Mouse (Mus musculus) gastrocnemius, postnatal 14 days (tissue): ENCODE measurements at regions not wholly inside any gene's neighbourhood (a gene's known extent, or its start where the extent isn't known, plus 50 kb on each side); places are given as distances from the start of the nearest gene placed in this dataset.

ENCODE experiments used
- DNase-seq: peaks from one replicate; pipeline ENCODE4 v3.0.0; 2021; ENCODE audit warnings: mixed read lengths
- intact Hi-C: fragments of 180-260 bp; cut with DNase I; formaldehyde crosslinking; loops from one replicate; pipeline ENCODE4 v1.15.1; 2025; ENCODE audit warnings: low total_unique reads

DNA sequence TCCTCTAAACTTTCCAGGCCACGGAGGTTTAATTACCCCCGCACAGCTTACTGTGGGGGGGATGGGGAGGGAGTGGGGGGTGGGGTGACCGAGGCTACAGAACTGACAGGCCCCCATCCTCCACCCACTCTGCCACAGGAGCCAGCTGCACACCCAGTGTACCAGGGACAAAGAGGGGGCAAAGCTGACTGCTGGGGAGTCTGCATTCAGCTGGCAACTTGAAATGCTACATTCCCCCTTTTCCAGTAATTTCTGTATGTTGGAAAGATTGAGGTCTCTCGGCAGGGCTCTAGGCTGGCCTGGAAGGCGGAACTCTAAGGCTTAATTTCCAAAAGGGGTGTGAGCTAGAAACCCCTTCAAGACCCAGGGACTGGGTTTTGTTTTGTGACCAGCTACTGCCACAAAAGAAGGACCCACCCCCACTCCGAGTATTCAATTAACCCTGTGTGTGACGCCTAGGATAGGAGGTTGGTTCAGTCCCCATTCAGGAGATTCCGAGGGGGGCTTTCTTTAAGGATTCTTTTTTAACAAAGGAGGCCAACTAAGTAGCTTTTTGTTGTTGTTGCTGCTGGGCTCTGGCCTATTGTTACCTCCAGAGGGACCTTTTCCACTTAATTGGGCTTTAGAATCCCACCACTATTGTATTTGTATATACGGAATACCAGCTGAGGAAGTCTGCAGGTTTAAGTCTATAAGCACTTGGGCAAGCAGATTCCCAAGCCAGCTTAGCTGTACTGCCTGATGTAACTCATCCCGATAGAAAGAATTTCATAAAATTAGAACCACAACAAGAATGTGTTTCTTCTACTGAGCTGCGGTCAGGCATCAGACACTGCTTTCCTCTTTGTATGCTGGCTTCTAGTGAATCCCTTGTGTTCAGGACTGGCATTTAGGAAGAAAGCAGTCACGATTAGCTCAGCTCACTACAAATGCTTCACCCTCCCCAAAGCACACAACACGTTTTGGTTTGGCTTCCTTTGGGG is 191.2 kb downstream of the Sox11 start:
- no peak for DNase-seq
- intact Hi-C loops, result no loop called here

GRCm38 (mm10) chr12:27143310-27143709 is 199.1 kb downstream of the Sox11 start:
- intact Hi-C loops, result no loop called here

DNA sequence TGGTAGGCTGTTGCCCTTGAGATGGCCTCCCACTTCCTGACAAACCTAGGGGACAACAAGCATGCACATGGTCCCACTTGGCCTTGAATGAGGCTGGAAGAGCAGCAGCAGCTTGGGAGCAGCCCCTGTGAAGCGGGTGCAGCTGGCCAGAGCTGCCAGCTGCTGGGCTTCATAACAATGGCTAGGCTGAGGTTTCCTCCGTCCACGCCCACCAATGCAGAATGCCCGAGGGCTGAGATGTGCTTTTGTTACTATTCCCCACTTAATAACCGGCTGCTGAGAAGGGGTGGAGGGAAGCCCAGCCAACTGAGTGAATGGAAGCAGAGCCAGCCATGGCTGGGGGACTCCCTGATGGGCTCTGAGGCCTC is 202.1 kb downstream of the Sox11 start:
- peak; percentile 21 for DNase-seq
- intact Hi-C loops, result no loop called here

More at GRCm38 (mm10) chr12:27143310-27143709, 199.1 kb downstream of the Sox11 start:
- DNase-seq, result no peak

GRCm38 (mm10) chr12:27139683-27140334 is 202.6 kb downstream of the Sox11 start:
- intact Hi-C loops, result no loop called here

GRCm38 (mm10) chr12:27138663-27139633 is 203.4 kb downstream of the Sox11 start:
- intact Hi-C loops, result no loop called here
- DNase-seq, result no peak

More at GRCm38 (mm10) chr12:27139683-27140334, 202.6 kb downstream of the Sox11 start:
- no peak for DNase-seq

GRCm38 (mm10) chr12:27135997-27136559 is 206.3 kb downstream of the Sox11 start:
- intact Hi-C loops, result no loop called here
- DNase-seq, result peak; percentile 15

DNA sequence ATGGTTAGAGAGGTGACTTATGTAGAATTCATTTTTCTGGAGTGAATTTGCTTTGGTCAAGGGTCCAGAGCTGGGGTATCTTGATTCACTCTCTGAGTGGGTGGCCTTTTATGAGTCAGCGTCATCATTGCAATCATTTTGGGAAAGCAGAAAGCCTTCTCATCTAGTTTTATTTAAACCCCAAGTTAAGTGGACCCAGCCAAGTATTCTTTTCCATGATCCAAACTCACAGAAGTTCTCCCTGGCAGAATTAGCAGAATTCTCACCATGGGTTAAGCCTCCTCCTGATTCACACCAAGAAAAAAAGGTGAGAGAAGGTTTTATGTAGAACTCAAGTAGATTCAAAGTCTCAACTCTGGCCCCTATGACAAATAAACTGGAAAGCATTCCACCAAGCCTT is 211.8 kb downstream of the Sox11 start:
- intact Hi-C loops, result no loop called here
- no peak for DNase-seq

GRCm38 (mm10) chr12:27127054-27127605 is 215.2 kb downstream of the Sox11 start:
- no peak for DNase-seq
- intact Hi-C loops, result no loop called here

DNA sequence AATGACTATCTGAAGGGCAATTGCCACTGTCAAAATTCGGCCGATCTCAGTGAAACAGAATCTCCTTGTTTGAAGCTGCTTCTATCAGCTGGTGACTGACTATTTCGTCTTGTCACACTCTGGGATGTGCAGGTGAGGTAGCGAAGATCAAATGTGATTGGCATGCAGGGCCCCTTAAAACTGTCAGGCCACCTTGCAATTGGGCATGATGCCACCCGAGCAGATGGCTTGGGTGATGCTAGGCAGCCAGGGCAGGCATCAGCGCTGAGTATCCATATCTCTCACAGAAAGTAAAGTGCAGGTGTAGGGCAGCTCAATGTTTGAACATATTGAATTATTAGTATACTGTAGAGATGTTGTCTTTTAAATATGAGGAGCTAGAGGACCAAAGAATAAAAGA is 223.8 kb downstream of the Sox11 start:
- intact Hi-C loops, result no loop called here
- no peak for DNase-seq

DNA sequence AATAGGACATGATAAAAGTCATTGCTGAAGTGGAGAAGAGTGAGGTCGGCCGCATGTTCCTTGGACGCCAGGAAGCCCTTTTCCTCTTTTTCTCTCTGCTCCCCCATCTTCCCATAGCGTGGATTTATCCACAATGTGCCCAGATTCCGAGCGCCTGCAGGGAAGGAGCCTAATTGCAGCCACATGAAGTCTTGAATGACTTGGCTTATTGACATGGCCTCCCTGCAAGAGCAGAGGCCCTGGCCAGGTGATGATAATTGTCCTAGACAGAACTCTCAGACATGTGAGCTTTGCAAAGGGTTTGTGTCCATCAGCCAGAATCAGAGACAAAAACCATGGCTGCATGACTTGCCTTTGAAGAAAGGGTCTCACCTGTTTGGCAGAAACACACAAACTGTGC is 227.0 kb downstream of the Sox11 start:
- intact Hi-C loops, result no loop called here
- DNase-seq, result no peak

- DNase-seq, result no peak
- intact Hi-C loops, result no loop called here
These were observed 237.3 kb downstream of the Sox11 start for GRCm38 (mm10) chr12:27104925-27105571.

- no peak for DNase-seq
- intact Hi-C loops, result no loop called here
These were observed 239.4 kb downstream of the Sox11 start for GRCm38 (mm10) chr12:27102996-27103395.

DNA sequence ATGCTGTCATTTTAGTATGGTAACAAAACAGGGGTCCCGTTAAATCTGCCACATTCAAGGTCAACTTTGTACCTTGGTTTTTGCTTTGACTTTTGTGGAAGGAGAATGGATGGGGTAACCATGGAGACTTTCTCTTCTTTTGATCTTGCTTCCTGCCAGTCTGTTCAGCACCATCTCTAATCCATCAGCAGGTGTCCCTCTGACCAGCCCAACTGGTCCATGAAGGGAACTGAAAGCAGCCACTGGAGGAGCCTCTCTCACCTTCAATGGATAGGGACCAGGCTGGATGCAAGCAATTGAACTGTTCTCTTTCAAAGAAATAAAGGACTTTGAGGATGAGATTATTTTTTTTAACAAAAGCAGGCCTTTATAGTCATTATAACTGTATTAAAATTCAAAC is 253.2 kb downstream of the Sox11 start:
- intact Hi-C loops, result no loop called here
- no peak for DNase-seq

- intact Hi-C loops, result no loop called here
- no peak for DNase-seq
These were observed 256.5 kb downstream of the Sox11 start for GRCm38 (mm10) chr12:27085890-27086289.

- intact Hi-C loops, result no loop called here
- DNase-seq, result no peak
These were observed 258.5 kb downstream of the Sox11 start for GRCm38 (mm10) chr12:27083645-27084550.

DNA sequence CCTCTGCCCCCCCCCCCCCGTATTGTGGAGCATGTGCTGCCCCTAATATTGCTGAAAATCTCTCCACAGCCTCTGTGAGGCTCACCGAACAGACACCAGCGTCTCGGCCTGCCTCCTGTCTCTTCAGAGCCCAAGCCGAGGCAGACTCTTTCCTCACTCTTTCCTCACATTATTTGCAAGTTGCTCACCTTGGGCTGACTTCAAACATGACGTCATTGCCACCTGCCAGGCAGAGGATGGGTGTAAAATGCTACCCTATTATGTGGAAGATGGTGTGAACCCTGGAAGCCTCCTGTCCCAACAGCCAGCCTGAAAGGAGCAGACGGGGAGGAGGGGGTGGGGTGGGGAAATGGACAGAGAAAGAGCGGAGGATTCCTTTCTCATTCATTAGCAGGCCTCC is 259.3 kb downstream of the Sox11 start:
- intact Hi-C loops, result no loop called here
- no peak for DNase-seq

DNA sequence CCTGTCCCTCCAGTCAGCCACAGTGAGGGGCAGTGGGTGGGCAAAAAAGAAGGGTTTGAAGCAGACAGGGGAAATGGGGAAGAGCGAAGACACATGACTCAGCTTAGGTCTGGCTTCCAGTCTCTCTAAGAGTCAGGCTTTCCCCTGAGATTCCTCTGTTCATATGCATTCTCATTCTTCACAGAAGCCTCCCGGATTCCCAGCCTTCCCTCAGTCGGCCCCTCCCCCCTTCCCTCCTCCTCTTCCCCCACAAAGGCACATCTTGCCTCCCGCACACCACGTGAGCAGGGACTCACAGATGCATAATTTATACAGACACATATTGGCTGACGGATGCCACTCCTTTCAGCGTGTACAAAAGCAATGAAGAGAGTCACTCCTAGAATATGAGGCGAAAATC is 259.8 kb downstream of the Sox11 start:
- DNase-seq, result no peak
- intact Hi-C loops, result no loop called here
